Mouse (Mus musculus) E14TG2a.4 (cell line): ENCODE measurements at regions not wholly inside any gene's neighbourhood (a gene's known extent, or its start where the extent isn't known, plus 50 kb on each side); places are given as distances from the start of the nearest gene placed in this dataset.

Source experiments
- H3K27me3 ChIP-seq: 2 replicates; pipeline ENCODE4 v1.6.1; 2014; ENCODE audit warnings: low read length, control low read depth; ENCODE audit not compliant: insufficient read depth
- H3K36me3 ChIP-seq: 2 replicates; pipeline ENCODE4 v1.6.1; 2014; ENCODE audit warnings: low read length, control low read depth; ENCODE audit not compliant: insufficient read depth
- H3K4me1 ChIP-seq: replicated peaks from 2 replicates; pipeline ENCODE4 v1.6.1; 2014; ENCODE audit warnings: low read depth, low read length, control low read depth
- H3K4me3 ChIP-seq: replicated peaks from 2 replicates; pipeline ENCODE4 v1.5.1; 2014; ENCODE audit warnings: mild to moderate bottlenecking, low read length
- H3K9me3 ChIP-seq: 2 replicates; pipeline ENCODE4 v1.6.1; 2014; ENCODE audit warnings: low read length, control low read depth
- CTCF ChIP-seq: conservative IDR thresholded peaks from 2 replicates; pipeline ENCODE4 v1.5.1; 2014; ENCODE audit warnings: low read length
- NANOG ChIP-seq: IDR thresholded peaks from 2 replicates; pipeline ENCODE4 v1.6.1; 2014; ENCODE audit warnings: borderline replicate concordance, low read length, mixed read lengths
- POU5F1 ChIP-seq: IDR thresholded peaks from 2 replicates; pipeline ENCODE4 v1.6.1; 2014; ENCODE audit warnings: low read length, borderline replicate concordance

DNA sequence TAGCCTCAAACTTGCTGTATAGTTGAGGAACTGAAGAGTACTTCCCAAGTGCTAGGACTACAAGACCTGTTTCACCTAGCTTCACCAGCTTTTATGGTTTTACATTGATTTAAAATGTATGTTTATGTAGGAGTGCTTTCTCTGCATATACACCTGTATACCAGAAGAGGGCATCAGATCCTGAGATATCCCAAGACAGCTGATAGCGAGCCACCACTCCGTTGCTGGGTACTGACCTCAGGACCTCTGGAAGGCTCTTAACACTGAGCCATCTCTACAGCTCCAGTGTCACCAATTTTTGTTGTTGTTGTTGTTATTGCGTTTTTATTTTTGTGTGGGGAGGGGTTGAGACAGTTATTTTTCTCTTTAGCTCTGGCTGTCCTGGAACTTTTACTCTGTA is 55.9 kb upstream of the Ddx3x start:
- Histone ChIP-seq H3K36me3 (no peaks in the 10 kb centered on the region), H3K4me1 (peaks cover under 1% of the 10 kb centered on the region; the same call in 1 of the 2 replicates), H3K9me3 (no peaks in the 10 kb centered on the region), H3K27me3 (0 out of 2 replicates have a peak, but pooled peaks cover 3% of the 10 kb centered on the region), H3K4me3 (no peak overlapping the region)
- TF ChIP-seq POU5F1 (no peak), NANOG (no peak), CTCF (peak; percentile 25)

DNA sequence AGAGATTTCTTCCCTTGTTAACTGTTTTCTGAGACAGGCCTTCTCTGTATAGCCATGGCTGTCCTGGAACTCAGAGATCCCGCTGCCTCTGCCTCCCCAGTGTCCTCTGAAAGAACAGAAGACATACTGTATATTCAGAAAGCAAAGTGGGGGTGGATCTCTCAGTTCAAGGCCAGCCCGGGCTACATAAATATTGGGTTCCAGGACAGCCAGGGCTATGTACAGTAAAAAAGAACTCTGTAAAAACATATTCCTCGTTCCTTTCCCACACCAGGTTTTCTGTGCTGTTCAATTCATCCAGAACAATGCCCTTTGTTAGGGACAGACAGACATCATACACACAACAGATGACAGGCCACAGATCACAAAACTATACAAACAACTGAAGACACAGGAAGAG is 54.3 kb upstream of the Ddx3x start:
- Histone ChIP-seq H3K27me3 (0 out of 2 replicates have a peak, but pooled peaks cover 3% of the 10 kb centered on the region), H3K36me3 (no peaks in the 10 kb centered on the region), H3K4me1 (peaks cover 5% of the 10 kb centered on the region), H3K4me3 (no peak overlapping the region), H3K9me3 (no peaks in the 10 kb centered on the region)
- no peak for TF ChIP-seq NANOG
- TF ChIP-seq CTCF, result no peak
- no peak for TF ChIP-seq POU5F1

- Histone ChIP-seq H3K9me3 (no peaks in the 10 kb centered on the region), H3K4me1 (peaks cover 33% of the 10 kb centered on the region), H3K36me3 (no peaks in the 10 kb centered on the region), H3K4me3 (peak overlapping the region; percentile 65), H3K27me3 (no peaks in the 10 kb centered on the region)
- TF ChIP-seq POU5F1, result no peak
- TF ChIP-seq CTCF, result peak; percentile 45
- TF ChIP-seq NANOG, result no peak
Observed at GRCm38 (mm10) chrX:13229891-13230614, 50.7 kb upstream of the Ddx3x start.

DNA sequence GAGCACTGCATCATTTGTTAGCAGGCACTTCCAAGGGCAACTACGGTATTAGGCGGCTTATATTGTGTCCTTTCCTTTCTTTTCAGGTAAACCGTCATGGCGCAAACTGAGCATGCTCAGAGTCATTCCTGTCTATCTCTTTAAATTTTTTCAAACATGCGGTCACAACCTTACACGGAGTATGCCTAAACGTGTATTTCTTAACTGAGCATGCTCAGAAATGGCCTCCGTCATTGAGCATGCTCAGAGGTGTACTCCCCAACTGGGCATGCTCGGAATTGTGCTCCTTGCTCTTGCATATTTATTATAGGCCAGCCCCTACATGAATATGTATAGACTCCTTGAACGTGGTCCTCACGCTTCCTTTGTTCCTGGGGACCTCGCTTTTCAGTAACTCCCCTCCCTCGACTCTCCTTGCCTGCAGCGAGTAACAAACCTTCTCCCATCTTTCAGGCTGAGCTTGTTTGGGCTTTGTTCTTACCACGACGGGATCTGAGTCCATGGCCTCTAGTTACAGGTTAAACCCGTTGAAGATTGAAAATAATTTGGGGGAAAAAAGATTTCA is 50.1 kb upstream of the Ddx3x start:
- Histone ChIP-seq H3K36me3 (no peaks in the 10 kb centered on the region), H3K9me3 (no peaks in the 10 kb centered on the region), H3K4me3 (peak overlapping the region; percentile 65), H3K27me3 (no peaks in the 10 kb centered on the region), H3K4me1 (peaks cover 33% of the 10 kb centered on the region)
- TF ChIP-seq NANOG (no peak), CTCF (no peak), POU5F1 (peak; percentile 88; the same call in 1 of the 2 replicates)
